Mouse (Mus musculus) erythroid progenitor cell, adult 5-6 weeks (primary cell): ENCODE data around the gene Figla. TPM values are rescaled to one million over a fixed set of nuclear protein-coding genes. Genes with fewer than 3 reads are reported as not detected.
"Not testable (repeated sequence)": the region's sequence is repeated elsewhere in the genome, so short reads cannot be mapped to it uniquely, and the experiment has no call there.

Experiments used
- ATAC-seq: replicated peaks from 2 replicates; pipeline ENCODE4 v1.8.0; 2016; ENCODE audit warnings: moderate number of reproducible peaks, mild to moderate bottlenecking, moderate TSS enrichment, inconsistent platforms; ENCODE audit not compliant: poor library complexity, low FRiP score, severe bottlenecking
- total RNA-seq, 2 experiments: library from RNA; stranded (forward) in 1 of 2; stranded (reverse) in 1 of 2; fragments of 150-400 nt in 1 of 2; fragments of 186-747, 209-891 nt in 1 of 2; gene quantifications; 2 replicates each; pipeline versions ENCODE4 v1.2.3 to v1.2.4; 2015 to 2017; ENCODE audit warnings: low replicate concordance in 2 of 2

The Figla gene
- total RNA-seq (2015; ENCODE audit: low replicate concordance), result not detected in 2 replicates
- total RNA-seq (2017; ENCODE audit: low replicate concordance), result not detected in 2 replicates

DNA sequence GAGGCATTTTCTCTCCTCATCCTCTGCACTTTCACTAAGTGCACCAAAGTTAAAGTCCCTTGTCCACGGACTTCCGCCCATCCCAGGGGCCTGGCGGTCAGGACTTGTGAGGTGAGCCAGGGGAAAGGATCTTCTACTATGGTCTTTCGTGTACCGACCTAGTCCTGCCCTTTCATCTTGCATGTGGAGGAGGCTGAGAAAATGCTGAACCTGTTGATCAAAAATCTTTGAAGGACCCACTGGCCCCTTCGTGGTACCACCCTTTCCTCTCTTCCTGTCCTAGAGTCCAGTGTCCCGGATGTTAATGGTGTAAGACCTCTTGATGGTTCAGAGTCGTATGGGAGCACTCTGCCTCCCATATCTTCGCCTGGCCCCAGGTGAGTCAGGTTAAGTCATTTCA, at the start of gene Figla:
Gene Figla (plus strand): TSS at position 301 of the 400 bp plus-strand sequence.
- no peak for ATAC-seq

- ATAC-seq, result peak; percentile 49; the same call in 1 of the 2 replicates
These were observed 49.3 kb upstream of the Figla start for GRCm38 (mm10) chr6:85966686-85967085.

DNA sequence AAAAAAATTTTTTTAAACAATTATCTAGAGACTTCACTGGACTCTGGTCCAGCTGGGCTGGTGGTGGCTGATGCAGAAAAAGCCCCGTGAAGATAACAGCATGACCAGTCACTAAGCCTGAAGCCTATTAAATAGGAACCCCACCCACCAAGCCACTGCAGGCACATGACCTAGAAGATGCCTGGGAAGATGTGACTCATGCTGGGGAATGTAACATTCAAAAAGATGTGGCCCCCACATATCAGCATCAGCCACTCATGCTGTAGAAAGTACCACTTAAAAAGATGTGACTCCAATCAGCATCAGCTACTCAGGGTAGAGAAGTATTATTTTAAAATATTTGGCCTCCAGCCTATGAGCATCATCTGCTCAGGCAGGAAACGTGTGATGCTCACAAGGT, 46.1 kb upstream of the Figla start:
- ATAC-seq, result no peak

DNA sequence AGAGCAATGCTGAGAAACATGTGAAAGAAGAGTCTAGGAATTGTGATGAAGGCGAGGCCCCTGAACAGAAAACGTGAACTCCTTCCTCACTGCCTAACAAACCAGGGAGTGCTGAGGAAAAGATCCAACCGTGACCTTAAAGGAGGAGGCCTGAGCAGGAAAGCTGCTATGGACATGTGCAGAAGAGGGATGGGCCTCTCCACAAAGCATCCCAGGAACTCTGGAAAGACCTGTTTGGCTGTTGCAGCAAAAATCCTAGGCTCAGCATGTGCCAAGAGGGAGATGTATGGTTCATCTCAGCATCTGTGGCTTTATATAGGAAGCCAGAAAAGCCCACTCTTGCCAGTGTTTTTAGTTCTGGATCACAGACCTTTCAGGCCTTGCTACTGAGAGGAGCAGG, 43.3 kb upstream of the Figla start:
- no peak for ATAC-seq

- no peak for ATAC-seq
These were observed 42.6 kb upstream of the Figla start for GRCm38 (mm10) chr6:85973336-85973735.

DNA sequence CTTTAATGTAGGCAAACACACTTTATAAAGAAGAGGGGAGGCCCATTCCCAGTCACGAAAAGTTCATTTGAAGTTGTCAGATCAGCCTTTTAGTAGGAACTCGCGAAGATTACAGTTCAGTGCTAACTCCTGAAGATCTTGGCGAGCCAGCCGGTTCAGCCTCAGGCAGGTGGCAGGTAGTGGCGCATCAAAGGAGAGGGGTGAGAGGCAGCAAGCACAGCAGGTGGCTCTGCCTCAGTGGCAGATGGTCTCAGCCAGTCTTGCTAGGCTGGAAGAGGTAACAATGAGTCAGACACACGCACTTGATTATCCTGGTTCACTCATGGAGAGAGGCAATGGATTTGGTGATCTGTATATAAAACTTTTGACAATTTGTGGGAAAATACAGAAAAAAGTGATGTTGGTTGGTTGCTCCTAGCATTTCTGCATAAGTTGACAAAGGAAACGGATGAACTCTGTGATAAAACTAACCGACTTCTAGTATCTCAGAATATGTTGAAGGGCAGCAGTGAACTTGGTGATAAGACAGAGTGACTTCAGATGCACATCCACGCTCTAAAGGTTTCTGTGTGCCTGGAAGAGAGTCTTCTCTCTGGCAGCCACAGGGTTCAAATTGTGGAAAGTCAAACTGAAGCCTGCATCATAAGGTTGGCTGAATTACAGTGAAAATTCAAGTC, 40.9 kb upstream of the Figla start:
- no peak for ATAC-seq

- no peak for ATAC-seq
These were observed 40.2 kb upstream of the Figla start for GRCm38 (mm10) chr6:85975761-85976160.

DNA sequence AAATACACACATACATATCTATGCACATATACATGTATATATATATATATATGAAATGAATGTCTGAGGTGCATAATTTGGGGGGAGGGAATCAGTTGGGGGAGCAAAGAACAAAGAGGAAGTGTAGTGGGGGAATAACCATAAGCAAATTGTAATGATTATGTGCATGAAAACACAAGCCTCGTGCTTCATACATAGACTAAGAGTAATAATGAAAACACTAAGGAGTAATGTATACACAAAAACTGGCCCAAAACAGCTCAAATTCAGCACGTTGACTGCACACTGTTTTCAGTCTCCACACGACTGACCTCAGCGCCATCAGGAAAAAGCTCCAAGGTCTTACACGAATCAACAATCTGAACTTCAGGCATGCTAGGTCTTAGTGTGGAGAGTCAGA, 39.7 kb upstream of the Figla start:
- no peak for ATAC-seq

GRCm38 (mm10) chr6:85978736-85979135, 37.2 kb upstream of the Figla start:
- not testable (repeated sequence) for ATAC-seq

- ATAC-seq, result no peak
These were observed 31.6 kb upstream of the Figla start for GRCm38 (mm10) chr6:85984351-85984750.

GRCm38 (mm10) chr6:85989570-85989969, 26.4 kb upstream of the Figla start:
- not testable (repeated sequence) for ATAC-seq

DNA sequence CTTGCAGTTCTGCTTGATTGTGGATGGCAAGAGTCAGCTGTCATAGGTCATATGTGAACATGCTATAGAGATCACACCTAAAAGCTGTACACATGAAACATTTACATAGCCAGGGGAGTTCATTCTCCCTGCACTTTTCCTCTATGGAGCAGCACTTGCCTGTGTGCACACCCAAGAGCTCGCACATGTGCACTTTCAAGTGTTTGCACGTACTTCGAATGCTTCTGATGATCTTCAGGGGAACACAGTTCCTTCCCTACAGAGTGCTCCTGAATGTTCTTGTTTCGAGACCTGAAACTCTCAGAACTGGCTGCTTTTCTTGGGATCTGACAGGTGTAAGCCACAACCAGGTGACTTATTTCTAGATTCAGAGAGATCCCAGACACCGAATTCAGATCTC, 25.2 kb upstream of the Figla start:
- not testable (repeated sequence) for ATAC-seq

- ATAC-seq, result peak; percentile 58; the same call in 1 of the 2 replicates
These were observed 12.5 kb upstream of the Figla start for GRCm38 (mm10) chr6:86003405-86003925.

GRCm38 (mm10) chr6:86004271-86005148, 11.5 kb upstream of the Figla start:
- peak; percentile 96 for ATAC-seq

GRCm38 (mm10) chr6:86009980-86010379, 6.0 kb upstream of the Figla start:
- peak; percentile 56 for ATAC-seq

- ATAC-seq, result not testable (repeated sequence)
These were observed 1.2 kb upstream of the Figla start for GRCm38 (mm10) chr6:86014812-86015211.

GRCm38 (mm10) chr6:86016793-86017350, 901 bp downstream of the Figla start:
- ATAC-seq, result no peak

DNA sequence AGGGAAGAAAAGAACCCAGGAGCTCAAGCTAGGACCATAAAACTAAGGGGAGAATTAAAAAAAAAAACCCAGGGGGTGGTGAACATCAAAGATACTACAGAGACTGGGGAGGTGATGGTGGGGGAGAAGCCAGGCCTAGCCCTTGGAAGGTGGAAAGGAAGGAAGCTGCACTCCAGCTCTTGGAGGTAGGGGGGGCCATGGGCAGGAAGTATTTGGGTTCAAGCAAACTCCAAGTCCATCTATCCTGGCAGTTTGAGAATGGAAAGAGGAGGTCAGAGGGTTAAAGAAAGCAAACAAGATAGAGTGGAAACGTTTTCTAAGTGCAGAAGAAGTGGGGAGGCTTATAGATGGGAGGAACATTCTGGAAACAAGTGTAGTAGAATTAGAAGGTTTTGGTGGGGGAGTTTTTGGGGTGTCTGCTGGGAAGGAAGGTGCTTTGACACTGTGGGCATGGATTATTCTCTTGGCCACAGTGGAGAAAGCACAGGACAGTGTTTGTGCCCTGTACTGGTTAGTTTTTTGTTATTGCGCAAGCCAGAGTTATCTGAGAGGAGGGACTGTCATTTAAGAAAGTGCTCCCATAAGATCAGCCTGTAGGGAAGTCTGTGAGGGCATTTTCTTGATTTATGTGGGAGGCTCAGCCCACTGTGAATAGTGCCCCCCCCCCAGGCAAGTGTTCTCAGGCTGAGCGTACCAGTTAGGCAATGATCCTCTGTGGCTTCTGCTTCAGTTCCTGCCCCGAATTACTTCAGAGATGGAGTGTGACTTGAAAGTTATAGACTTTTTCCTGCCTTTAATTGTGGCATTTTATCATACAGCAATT, 3.7 kb downstream of the Figla start:
- no peak for ATAC-seq

- peak; percentile 62; the same call in 1 of the 2 replicates for ATAC-seq
These were observed 5.0 kb downstream of the Figla start for GRCm38 (mm10) chr6:86020948-86021347.
